Mouse (Mus musculus): Measurements from ENCODE around the gene Ncoa3.

Gene Ncoa3

GRCm38 (mm10) chr2:166079961-166080885, 87.8 kb downstream of the Ncoa3 start:
- DNase-seq (ENCODE audit: low spot score) = peak; percentile 43

- DNase-seq (ENCODE audit: low spot score) = peak; percentile 42
Measured at GRCm38 (mm10) chr2:166080967-166081750, 88.7 kb downstream of the Ncoa3 start.

DNA sequence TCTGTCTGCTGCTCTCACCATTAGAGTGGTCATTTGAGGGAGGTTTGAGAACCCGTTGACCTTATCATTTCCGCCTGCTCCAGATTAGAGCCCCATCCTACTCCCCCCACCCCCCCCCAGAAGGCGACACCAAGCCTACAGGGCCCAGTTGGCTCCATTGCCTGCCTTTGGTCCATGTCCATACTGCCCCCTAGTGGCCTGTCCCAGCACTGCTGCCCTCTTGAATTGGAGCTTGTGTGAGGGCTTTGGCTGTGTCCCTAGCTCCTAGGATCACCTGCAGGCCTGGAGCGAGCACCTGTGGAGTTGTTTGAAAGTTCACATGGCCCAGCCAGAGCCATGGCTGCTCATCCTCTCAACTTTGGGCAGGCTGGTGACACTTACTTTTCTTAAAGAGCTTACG, 89.8 kb downstream of the Ncoa3 start:
- DNase-seq (ENCODE audit: low spot score) = peak; percentile 76

DNA sequence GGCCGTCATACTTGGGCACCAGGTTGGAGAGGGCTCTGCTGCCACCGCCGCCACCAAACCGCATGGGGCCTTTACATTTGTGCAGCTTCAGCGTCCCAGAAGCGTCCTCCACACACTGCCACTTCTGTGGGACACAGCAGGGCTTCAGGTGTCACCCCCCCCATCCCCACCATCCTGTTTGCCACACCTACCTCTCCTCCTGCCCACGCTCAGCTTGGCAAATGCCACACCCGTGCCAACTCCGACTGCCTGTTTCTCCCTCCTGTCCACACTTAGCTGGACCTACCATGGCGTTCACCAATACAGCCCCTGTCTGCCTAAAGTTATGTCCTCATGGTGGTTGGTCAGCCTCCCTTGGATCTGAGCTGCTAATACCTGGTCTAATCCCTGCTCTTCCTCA, 90.2 kb downstream of the Ncoa3 start:
- DNase-seq (ENCODE audit: low spot score) = no peak

- no peak for DNase-seq (ENCODE audit: low spot score)
Measured at GRCm38 (mm10) chr2:166083542-166084031, 91.2 kb downstream of the Ncoa3 start.

DNA sequence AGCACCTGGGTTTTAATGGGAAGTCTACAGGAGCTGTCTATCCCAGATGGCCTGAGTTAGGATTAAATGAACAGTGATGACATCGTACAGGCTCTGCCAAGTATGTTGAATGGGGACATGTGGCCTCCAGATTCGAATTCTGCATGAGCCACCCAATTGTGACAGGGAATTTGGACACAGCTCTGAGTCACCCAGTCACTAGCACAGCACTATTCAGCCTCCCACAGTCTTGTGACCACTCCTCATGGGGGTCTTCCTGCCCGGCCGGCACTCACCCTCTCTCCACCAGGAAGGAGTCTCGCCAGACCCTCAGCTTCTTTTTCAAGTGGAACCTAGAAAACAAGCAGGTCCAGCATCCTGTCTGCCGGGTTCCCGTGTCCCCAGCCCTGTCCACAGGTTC, 91.7 kb downstream of the Ncoa3 start:
- DNase-seq (ENCODE audit: low spot score) = no peak

DNA sequence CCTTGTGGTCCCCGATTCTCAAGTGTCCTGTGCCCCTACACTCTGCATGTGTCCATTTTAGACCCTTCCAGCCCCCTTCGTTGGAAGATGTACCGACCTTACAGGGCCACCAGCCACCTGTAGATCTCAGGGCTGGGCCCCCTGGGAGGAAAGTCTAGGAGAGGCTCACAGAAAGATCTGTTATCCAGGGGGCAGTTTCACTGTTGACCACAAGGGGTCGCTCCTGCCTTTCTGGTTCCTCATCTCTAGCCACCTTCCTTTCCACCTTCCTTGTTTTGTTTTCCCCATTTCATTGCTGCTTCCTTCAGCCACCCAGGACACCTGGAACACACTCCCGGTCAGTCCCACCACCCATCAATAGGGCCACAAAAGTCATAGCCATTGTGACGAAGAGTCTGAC, 92.5 kb downstream of the Ncoa3 start:
- peak; percentile 61 for DNase-seq (ENCODE audit: low spot score)

GRCm38 (mm10) chr2:166085780-166086179, 93.3 kb downstream of the Ncoa3 start:
- DNase-seq (ENCODE audit: low spot score) = no peak

- DNase-seq (ENCODE audit: low spot score) = no peak
Measured at GRCm38 (mm10) chr2:166086457-166087233, 94.2 kb downstream of the Ncoa3 start.

DNA sequence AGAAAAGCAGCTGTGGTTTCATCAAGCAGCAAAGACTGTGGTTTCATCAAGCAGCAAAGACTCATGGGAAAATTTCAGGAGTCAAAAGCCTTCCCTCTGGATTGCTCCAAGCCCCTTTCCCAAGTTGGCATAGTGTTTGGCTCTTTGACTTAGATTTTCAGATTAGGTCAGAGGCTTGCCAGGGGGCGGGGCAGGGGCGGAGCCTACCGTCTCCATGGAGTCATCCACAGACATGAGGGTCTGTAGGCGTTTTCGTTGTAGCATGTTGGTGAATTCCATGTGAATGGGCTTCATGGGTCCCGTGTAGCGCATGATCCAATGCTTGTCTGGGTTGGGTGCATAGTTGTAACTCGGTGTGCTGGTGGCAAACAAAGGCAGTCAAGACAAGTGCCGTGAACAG, 96.6 kb downstream of the Ncoa3 start:
- DNase-seq (ENCODE audit: low spot score) = no peak

- DNase-seq (ENCODE audit: low spot score) = no peak
Measured at GRCm38 (mm10) chr2:166090131-166090581, 97.7 kb downstream of the Ncoa3 start.

DNA sequence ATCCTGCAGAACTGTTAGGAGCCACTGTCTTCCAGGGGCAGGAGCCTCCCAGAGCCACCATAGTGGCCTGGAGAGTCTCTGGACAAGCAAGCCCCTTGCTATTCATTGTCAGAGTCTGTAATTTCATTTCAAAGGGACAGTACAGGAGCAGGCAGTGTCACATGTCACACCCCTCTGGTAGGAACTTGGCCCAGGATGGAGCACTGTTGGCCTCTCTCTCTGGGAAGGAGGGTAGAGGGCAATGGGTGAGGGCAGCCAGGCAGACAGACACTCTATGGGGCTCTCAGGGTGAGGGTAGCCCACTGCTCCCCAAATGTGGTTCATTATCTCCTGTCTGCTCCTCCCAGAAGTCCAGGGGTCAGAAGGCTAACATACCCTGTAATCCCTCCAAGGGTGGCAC, 99.2 kb downstream of the Ncoa3 start:
- no peak for DNase-seq (ENCODE audit: low spot score)

DNA sequence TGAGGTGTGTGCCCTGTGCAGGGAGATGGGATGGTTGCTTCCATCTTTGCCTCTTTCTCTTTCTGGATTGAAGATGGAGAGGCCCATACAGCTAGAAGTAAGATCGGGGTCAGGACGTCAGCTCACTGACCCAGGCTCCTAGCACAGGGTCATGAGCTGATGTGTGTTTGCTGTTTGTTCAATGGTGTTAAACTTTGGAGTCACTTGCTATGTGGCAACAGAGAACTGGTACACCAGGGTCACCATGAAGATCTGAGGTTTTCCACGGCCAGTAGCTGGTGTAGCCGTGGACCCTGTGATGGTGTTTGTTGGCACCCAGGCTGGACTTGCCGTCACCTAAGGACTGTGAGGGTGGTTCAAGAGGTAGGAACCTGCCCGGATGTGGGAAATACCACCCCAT, 100.0 kb downstream of the Ncoa3 start:
- no peak for DNase-seq (ENCODE audit: low spot score)

DNA sequence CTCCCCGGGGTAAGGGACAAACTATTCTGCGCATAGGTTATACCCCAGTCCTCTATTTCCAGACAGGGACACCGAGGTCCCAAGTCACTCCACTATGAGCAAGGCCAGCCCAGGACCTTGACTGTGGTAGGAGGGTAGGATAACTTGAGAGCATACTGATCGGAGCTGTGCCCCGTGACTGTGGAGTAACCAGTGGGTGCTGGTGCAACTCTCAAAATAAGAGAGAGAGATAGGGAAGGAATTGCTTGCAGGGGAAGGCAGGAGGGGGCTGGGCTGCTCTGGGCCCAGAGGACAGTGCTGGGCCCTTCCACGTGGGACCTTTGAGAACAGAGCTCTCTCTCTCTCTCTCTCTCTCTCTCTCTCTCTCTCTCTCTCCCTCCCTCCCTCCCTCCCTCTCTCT, 103.9 kb downstream of the Ncoa3 start:
- DNase-seq (ENCODE audit: low spot score) = no peak

- no peak for DNase-seq (ENCODE audit: low spot score)
Measured at GRCm38 (mm10) chr2:166096834-166097233, 104.4 kb downstream of the Ncoa3 start.

GRCm38 (mm10) chr2:166097443-166098291, 105.2 kb downstream of the Ncoa3 start:
- DNase-seq (ENCODE audit: low spot score) = no peak

- no peak for DNase-seq (ENCODE audit: low spot score)
Measured at GRCm38 (mm10) chr2:166098292-166098933, 106.0 kb downstream of the Ncoa3 start.

DNA sequence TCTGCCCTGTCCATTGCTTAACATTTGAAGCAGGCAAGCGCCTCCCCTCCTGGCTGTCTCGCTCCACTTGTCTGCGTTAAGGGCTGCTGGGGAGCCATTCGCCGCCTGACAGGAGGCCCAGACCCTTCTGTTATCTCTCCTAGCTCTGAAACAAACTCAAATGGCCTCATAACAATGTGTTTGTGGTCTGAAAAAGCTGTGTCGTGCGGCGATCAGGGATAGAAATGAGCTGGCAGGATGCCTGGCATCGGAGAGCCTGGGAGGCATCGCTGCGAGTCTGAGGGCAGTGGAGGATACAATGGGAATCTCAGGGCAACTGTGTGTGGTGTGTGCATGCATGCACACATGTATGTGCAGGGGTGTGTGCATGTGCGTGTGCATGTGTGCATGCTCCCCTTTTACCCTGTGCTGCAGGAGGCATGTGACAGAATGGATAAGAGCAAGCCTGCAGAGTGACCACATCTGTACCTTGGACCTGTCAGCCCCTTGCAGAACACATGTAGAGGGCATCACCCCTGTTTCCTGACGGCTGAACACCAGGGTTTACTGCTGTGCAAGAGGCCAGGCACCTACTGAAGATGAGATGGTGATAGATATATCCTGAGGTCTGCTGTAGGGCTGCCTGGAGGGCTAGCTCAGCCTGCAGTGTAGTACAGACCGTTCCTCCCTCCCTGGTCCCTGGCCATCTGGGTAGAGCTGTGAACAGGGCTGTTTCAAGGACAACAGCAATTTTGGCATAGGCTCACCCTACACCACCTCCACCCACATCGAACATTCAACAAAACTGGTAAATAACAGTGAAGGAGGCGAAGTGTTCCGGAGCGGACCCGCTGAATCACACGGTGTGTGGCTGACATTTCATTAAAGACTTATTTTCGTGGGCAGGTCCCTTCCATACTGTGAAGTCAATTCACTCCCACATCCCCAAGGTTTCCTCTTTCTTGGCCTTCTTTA, 108.2 kb downstream of the Ncoa3 start:
- no peak for DNase-seq (ENCODE audit: low spot score)

GRCm38 (mm10) chr2:166102893-166103292, 110.5 kb downstream of the Ncoa3 start:
- DNase-seq (ENCODE audit: low spot score) = no peak

Data from urinary bladder, postnatal 25 days (tissue).